Mouse (Mus musculus): ENCODE results near the gene Tepp.

Gene Tepp

DNA sequence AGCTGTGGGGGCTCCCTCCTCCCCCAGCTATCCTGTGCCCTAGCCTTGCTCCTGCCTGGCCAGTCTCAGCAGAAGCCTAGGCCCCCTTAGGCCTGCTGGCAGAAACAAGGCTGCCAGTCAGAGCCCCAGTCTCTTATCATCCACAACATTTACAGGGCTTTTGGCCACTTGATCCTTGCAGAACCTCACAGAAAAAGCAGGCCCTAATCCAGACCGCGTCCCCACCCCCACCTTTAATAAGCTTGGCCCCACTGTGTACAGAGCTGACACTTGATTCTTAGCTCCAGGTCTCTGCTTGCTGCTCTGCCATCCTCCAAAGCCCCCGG, 50.6 kb downstream of the Tepp start:
- in situ Hi-C loops (cut with MboI, MseI): no loop called here

DNA sequence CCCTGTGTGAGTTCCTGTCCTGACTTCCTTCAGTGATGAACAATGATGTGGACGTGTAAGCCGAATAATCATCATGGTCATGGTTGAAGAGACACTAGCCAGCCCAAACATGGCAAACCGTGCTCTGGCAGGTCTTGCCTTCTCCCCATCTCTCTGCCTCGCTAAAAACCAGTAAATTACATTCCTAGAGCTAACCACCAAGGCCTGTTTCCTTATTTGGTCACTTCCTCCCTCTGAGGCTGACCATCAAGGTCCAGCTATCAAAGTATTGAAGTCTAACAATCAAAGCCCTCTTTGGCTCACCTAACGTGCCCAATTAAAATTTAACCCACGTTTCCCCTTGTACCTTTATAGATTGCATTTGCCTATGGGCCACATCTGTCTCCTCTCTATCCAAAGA, 51.9 kb downstream of the Tepp start:
- in situ Hi-C loops (cut with MboI, MseI): no loop called here

DNA sequence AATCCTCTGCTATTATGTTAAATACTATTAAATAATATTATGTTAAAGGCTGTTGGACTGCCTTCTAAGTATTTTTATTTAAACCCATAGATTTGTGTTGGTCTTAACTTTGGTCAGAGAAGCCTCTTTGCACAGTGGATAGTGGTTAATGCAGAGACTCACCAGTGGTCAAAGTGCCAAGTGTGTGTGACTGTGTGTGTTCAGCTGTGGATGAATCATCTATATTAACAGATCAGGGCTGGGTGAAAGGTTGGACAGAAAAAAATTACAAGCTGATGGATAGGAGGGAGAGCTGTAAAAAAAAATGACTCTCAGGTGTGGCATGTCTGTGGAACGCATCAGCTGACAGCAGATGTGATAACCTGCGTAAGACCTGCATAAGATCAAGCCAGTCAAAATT, 53.5 kb downstream of the Tepp start:
- in situ Hi-C loops (cut with MboI, MseI): no loop called here

DNA sequence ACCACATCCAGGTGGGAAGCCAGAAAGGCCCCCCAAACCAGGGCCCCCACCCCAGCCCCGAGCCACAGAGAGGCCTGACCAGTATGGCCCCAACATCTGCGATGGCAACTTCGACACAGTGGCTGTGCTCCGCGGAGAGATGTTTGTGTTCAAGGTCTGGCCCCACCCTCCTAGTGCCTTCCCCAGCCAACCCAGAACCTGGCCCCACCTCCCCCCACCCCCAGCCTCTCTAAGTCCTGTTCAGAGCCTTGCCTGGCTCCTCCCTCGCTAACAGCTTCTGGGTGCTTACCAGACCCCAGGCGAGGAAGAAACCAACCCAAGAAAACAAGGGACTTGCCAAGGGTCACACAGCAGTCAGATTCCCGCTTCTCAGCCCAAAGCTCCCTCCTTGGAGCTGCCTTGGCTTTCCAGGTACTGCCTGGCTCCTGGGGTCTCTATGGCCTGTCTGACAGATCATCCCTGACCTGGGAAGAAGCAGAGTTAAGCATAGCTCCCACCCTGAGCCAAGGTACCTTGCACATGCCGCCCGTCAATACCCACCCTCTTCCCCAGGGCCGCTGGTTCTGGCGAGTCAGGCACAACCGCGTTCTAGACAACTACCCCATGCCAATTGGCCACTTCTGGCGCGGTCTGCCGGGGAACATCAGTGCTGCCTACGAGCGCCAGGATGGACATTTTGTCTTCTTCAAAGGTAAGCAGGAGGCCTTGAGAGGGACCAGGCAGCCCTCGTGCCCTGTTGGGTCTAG, 59.4 kb downstream of the Tepp start:
- in situ Hi-C loops (cut with MboI, MseI): no loop called here

DNA sequence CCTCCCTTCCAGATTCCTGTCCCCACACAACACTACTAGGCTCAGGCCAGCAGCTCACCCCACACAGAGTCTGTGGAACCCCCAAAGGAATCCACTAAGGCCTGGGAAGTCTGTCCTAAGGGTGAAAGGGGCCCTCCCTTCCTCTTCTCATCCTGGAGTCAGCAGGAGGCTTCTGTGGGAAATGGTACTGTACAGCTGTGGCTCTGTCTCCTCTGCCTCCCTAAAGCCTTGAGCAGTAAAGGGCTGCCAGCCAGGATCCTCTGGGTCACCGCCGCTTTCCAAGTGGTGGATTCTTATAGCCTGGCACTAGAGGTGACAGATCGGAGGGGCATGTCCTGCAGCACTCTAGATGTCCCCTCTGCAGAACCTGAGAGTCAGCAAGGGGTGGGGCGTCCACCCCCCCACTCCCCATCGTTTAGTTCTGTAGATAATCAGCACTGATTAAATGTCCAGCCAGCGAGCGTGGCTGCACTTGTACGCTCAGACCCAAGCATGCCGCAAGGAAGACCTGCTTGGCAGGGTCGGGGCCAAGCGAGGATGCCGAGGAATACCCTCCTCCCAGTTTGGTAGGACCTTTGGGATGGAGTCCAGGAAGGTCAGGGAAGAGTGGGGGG, 63.1 kb downstream of the Tepp start:
- in situ Hi-C loops (cut with MboI, MseI): no loop called here

DNA sequence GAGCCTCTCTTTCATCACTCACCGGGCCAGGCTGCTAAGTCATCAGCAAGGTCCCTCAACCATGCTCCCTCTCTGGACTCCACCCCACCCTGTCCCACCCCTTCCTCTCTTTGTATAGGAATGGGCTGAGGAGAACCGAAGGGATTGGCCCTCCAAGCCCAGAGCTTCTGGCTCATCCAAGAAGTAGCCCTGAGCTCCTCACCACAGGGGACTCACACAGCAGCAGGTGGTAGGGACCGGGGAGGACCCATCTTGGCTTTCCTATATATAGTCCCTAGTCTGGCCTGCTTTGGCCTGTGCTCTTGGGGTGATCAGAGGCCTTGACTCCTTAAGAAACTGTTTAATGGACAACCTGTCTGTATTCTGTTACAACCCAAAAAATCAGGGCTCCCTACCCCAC, 64.1 kb downstream of the Tepp start:
- in situ Hi-C loops (cut with MboI, MseI): no loop called here

DNA sequence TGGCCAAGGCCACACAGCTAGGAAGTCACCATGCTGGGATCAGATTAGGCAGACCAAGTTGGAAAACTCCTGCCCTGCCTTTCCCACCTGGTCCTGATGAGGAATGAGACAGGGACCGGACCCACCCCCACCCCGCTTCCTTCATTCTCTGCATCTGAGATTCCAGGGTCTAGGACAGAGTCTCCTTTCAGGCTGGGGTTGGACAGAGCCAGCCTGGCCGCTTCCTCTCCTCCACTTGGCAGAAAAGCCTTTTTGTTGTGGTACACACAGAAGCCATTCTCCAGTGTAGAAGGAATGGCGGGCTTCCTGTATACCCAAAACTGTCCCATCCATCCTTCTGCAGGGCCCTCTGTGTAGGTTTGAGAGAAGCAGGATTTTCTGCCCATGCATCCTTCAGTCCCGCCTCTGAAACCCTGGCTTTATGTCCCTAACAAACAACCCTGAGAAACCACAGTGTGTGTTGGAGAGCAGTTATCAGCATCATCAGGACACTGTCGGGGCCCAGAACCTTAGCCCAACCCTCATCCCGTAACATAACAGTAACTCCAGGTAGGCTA, 65.1 kb downstream of the Tepp start:
- in situ Hi-C loops (cut with MboI, MseI): no loop called here

Measured in T-helper 1 cell (primary cell).